Mouse (Mus musculus) retina, embryonic 14.5 days (tissue): Measurements from ENCODE around the gene Erc1.

Experiments
- DNase-seq: peaks from one replicate; pipeline ENCODE4 v3.0.0-alpha.2; 2015; ENCODE audit warnings: low spot score

The Erc1 gene

DNA sequence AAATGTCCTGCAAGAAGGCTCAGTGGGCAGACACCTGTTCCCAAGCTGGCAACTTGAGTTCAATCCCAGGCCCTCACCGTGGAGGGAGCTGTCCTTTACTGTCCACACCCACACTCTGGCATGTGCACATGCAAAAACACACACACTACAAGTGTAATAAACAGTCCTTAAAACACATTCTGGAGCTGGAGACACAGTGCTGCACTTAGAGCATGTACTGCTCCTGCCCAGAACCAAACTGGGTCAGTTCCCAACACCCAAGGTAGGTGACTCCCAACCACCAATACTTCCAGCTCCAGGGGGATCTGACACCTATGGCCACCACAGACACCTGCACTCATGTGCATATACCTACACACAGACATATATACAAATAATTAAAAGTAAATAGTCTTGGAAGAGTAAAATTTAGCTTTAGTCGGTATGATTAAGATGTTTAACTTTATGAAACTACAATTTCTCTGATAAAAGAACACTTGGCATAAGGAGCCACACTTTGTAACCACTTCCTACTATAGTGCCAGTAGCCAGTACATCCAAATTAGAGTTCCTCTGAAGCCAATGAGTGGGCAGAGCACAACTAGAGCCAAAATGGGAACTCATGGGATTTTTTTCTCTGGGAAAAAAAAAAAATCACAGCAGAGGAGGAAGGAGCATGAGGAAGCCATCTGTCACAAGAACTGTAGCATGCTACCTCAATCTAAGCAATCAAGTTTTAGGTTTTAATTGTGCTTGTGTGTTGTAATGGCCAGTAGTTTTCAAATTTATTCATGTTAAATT is 39.1 kb downstream of the Erc1 start:
- DNase-seq = no peak

DNA sequence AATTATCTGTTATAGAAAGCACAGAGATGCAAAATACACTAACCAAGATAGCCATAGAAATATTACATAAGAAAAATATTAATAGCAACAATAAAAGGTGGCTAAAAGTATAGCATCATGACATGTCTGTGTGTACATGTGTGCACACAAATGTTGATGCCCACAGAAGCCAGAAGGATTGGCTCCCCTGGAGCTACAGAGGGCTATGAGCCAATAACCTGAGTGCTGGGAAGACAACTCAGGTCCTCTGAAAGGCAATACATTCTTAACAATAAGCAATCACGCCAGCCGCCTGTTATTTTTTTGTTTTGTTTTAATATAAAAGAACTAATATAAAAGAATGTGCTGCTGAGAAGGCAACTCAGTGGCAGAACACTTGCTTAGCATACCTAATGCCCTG is 44.7 kb downstream of the Erc1 start:
- DNase-seq = no peak

DNA sequence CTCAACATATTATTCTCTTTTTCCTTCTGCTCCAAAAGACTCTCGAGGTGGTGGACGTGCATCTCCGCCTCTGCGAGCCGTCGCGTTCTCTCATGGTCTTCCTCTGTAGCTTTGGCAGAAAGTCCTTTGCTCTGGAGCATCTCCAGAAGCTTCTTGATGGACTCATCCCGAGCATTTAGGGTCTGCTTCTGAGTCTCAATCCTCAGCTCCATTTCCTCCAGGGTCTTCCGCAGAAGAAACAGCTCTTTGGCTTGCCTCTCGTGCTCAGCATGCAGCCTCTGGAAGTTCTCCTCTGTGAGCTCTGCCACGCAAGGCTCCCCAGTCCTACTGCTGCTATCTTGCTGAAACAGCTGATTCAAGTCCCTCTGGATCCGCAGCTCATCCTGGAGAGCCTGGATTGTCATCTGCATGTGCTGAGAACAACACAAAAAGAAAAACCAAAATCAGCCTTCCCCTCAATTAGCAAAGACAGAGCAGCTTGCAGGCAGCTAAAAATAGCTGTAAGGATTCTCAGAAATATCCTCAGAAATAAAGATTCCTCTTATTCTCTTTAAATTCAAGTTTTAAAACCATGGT is 51.0 kb downstream of the Erc1 start:
- no peak for DNase-seq

DNA sequence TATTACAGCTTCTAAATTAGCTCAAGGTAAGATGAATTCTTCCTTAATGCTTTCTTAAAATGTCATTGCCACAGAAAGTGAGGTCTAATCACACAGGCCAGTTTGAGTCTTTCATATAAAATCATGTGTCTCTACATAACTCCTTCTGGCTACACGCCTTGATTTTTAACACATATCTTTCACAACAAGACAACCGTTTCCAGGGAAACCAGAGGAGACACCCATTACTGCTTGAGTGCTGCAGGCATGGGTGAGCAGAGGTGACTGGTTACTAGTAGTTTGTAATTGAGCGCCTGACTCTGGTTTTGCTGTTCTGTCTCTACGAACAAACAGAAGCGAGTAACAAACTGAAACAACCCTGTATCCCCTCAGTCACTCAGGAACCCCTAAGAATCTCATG is 51.7 kb downstream of the Erc1 start:
- DNase-seq = no peak

DNA sequence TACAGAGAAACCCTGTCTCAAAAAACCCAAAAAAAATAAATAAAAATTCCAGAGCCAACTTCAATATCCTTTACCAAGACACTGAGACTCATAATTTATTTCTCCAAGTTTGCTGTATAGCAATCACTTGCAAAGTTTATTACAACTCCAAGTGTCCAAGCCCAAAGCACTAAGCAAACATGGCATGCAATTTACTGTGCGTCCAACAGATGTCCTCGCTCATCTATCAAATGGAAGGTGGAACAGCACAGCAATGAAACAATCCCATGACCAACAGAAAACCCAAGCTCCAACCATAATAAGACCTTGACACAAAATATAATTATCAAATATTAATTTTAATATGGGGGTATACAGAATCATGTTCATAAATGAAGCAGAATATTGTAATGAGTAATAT is 55.4 kb downstream of the Erc1 start:
- peak; percentile 81 for DNase-seq

DNA sequence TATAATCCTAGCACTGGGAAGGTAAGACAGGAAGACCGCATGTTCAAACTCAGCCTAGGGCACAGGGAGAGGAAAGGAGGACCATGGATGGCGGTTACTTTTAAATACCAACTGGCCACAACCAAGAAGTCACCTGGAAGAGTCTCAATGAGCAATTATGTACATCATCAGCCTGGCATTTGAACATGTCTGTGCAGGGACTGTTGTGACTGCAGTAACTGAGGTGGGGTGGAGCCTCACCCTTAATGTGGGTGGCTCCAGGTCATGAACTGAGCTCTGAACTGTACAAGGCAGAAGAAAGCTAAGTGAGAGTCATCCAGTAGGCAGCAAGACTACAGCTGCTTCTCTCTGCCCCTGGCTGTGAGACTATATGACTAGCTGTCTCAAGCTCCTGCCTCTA is 65.6 kb downstream of the Erc1 start:
- DNase-seq = no peak

DNA sequence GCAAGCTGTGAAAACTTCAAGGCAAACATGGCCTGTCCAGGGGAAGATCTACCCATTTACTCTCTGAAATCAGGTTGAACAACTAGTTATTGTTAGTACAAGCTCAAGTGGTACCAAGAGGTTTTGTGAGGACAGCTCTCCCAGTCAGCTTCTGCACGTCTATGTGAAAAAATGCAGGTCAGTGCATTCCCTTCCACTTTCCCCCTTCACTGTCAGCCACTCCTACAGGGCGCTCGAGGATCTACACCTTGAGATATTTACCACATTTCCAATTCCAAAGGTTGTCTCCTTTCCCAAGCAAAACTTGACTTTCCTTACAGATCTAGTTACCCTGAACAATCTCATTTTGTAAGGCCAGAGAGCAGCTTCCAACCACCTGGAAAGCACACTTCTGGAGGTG is 66.9 kb downstream of the Erc1 start:
- DNase-seq = no peak

DNA sequence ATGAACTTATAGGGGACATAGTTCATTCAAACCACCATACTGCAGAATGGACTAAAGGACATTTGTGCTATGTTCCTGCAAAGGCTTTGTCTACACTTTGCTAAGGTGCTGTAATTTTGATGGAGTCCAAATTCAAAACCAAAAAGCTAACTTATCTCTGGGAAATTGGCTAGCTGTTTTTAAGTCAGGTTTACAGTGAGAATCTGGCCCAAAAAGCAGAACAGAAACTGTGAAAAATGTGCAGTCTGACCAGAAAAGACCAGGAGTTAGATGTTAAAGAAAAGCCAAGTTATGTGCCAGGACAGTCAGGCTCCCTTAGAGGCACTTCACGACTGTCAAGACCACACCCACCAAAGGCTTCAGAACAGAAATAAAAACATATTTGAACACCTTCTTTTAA is 79.2 kb downstream of the Erc1 start:
- no peak for DNase-seq

DNA sequence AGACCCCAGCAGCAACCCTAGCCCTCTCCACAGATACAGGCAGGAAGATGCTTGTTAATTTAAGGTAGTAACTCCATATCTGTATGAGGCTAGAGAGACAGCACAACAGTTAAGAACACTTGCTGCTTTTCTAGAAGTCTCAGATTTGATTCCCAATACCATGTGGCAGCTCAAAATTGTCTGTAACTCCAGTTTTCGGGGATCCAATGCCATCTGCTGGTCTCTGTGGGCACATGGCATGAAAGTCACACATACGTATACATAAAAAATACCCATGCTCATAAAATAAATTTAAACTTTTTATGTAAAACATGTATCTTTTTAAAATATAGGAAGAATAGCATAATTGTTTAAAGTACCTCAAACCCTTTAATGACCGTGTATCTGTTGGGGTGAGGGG is 83.6 kb downstream of the Erc1 start:
- DNase-seq = no peak

DNA sequence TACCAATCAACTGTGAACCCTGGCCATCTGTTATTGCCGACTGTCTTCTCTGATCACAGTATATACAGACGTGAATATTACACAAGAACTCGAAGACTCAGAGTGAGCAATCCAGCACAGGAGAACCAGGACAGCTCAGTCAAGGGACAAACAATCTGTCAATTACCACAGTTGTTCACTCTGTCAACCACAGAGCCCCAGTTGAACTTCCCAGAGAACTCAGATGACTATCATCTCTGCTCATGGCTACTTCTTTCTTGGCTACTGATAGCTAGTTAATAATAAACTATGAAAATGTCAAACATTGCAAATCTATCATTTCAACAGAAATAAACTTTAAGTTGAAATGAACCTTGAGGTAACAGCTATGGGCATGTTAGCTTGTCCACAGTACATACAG is 88.1 kb downstream of the Erc1 start:
- no peak for DNase-seq

DNA sequence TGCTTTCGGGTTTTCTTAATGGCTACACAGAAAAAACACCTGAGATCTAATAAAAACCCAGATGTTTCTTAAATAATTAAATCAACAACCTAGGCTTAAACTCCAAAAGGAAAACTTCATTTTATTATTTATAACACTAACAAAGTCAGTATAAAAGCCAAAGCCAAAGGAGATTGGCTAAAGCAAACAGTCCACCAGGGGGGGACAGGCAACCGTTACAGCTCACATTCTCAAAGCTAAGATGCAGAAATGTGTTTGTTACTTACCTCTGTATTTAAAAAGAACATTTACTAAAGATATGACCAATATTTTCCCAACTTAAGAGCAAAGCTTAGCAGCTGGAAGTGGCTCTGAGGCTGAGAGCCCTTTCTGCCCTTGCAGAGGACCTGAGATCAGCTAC is 89.5 kb downstream of the Erc1 start:
- DNase-seq = no peak

DNA sequence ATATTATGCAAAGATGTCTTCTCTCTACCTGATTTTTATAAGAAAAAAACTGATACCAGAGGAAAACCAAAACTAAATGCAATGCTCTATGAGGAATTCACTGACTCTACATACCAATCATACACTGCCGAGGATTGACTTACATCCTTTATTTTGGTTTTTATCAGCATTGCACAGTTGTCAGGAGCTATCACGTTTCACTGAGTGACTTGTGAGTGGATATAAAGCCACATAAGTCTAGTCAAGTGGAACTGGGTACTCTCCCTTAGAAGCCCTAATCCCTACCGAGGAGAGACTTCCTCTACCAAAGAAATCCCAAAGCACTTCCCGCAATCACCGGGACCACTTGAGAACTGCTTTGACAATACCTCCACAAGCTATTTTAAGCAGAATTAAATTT is 90.2 kb downstream of the Erc1 start:
- DNase-seq = no peak

DNA sequence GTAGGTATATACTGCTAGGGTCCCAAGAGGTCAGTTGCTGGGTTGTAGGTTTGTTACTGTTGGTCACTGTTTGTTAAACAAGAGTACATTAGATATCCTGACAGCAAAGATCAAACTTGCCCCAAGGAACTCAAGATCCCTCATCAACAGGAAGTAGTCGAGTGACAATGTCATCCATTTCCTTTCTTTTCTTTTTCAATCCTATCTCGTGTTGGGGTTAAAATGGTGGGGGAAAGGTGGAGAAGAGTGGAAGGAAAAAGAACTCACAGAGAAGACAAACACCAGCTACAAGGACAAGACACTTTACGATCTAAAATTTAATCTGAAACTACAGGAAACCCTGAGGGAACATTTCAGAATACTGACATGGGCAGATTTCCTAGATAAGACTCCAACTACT is 92.1 kb downstream of the Erc1 start:
- DNase-seq = no peak

DNA sequence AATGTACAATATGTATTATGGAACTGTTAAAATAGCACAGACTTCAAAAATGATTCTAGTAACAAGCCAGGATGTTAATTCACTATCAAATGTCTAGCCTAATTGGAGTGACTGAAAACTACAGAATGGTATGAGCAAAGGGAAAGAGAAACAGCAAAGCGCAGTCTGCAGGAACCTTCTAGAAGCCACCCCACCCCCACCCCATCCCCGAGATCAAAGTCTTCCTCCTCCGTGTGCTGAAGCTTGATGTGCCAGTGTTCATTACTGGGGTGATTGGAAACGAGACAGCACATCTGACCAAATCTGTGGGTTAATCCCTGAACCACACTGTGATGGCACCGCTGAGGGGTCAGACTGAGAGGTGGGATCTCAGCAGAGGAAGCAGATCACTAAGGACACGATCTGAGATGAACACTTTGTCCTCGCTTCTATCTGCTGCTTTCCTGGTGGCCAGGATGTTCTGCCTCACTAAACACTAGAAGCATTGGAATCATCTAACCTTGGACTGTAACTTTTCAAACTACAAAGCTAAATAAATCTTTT is 98.8 kb downstream of the Erc1 start:
- DNase-seq = no peak

DNA sequence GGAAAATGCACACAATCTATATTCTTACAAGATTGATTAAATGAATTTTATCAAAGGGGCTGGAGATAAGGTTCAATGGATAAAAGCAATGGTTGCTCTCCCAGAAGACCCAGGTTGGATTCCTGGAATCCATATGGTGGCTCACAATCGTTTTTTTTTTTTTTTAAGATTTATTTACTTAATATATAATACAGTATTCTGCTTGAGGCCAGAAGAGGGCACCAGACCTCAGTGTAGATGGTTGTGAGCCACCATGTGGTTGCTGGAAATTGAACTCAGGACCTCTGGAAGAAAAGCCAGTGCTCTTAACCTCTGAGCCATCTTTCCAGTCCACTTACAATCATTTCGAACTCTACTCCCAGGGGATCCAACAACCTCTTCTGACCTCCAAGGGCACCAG is 106.1 kb downstream of the Erc1 start:
- no peak for DNase-seq

DNA sequence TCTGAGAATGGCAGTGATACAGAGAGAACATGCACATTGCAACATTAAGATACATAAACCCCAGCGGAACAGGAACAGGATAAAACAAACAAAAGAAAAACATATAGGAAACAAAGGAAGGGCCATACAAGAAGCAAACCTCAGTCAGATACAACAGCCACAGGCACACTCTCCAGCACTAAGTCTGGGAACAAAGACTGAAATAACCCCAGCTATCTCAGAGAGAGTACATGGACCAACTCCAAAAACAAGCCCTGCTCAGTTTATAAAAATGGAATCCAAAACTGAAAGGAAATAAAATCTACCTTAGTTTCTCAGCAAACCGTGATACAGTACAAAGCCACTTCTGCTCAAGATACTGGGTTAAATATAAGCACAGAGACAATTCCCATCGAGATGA is 107.4 kb downstream of the Erc1 start:
- DNase-seq = no peak

DNA sequence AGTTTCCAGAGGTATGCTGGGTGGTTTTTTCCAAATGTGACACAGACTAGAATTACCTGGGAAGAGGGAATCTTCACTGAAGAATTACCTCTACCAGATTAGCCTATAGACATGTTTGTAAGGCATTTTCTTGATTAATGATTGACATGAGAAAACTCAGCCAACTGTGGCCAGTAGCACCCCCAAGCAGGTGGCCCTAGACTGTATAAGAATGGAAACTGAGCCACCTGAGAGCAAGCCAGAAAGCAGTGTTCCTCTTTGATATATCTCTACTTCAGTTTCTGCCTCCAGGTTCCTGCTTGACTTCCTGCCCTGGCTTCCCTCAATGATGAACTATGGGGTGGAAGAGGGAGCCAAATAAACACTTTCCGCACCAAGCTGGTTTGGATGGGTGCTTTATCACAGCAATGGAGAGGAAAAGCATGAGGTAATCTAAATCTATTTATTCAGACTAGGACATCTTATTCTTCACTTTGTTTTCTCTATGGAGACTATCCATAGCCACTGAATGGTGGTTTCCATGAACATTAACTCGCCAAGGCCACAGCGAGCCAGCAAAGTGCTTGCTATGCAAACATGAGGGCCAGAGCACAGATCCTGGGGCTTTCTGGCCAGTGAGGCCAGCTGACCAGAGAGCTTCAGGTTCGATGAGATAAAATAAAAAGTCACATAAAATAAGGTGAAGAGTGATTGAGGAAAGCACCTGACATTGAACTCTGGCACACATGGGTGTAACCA is 109.2 kb downstream of the Erc1 start:
- no peak for DNase-seq

DNA sequence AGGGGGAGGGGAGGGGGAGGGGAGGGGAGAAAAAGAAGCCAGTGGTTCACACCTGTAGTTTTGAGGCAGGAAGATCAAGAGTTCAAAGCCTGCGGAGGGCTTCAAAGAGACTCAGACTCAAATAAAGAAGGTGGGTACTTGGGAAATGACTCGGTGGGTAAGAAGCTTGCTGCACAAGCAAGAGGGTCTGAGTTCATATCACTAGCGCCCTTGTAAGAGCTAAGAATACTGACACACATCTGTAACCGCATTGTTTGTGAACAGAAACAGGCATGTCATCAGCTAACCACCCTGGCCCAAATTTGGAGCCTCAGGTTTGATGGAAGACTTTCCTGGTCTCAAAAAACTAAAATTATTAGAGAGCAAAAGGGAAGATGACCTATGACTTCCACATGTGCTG is 110.3 kb downstream of the Erc1 start:
- DNase-seq = no peak

DNA sequence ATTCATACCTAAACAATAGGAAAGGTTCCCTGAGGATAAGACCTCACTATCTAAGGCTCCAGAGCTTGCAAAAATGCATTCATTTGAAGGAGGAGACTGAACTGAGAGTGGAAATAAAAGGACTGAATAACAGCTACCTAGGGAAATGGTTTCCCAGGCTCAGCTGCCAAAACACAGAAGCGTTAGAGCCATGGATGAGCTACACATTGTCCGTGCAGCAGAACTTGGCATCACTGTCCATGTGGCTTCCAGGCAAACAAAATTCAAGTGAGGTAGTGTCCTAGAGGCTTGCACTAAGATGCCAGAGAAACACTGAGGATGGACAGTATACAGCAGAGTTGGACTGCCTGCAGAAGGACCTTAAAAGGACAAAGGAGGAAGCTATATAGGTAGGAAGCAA is 112.0 kb downstream of the Erc1 start:
- no peak for DNase-seq

DNA sequence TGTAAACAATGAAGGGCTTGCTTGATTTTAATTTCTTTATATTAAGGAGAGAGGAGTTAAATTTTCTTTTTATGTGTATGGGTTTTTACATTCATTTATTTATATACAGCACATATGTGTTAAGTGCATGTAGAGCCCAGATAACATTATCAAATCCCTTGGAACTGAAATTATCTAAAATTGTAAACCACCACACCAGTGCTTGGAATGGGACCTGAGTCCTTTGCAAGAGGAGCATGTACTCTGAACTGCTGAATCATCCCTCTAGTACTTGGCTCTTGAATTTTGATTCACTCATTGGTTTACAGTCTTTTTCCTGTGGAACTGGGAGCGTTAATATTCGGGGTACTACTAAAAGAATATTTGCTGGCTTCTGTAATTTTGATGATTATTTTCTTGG is 116.8 kb downstream of the Erc1 start:
- DNase-seq = no peak

DNA sequence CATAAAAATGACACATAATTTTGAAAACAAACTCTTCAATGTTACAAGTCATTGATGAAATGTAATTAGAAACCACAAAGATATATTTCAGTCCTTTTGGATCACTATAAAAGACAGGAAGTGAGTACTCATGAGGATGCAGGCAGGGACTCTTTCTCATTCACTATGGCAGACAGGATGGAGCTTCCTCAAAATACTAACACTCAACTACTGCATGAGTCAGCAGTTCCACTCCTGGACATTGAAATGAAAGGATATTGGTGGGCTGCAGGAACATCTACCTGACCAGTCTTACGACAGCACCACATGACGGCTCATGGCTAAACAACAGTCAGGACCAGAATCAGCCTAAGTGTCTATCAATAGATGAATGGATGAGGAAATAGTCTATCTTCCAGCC is 132.7 kb downstream of the Erc1 start:
- no peak for DNase-seq

DNA sequence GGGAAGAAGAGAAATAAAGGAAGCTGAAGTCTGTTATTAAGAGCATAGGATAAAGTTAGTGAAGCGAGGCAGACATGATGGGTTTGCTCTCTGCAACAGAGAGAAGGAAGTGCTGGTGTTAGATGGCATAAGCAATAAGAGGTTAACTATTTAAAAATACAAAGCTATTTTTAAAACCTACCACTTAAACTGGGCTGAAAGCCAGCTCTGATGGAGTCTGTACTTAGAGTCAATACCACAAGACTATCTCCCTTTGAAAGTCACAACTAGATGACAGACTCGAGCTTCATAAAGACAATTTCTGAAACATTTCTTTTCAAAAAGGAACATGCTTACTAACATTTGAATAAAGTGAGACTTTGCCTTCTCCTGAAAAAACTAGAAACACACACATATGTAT is 134.0 kb downstream of the Erc1 start:
- DNase-seq = no peak

DNA sequence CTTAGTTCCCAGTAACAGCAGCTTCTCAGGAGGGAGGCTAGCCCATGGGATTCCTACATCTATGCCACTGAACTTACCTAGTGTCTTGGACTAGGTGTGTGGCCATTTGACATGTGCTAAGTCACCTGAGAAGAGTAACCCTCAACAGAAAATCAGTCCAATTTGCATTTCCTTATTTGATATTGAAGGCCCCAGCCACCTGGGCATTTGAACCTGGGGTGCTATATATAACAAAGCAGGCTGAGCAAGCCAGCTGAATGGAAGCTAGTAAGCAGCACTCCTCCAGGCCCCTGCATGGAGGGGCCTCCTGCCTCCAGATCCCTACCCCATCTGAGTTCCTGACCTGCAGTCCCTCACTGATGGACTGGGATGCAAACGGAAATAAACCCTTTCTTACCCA is 135.5 kb downstream of the Erc1 start:
- no peak for DNase-seq
